Mouse (Mus musculus): ENCODE results near the gene Gm37240. TPM values are rescaled to one million over a fixed set of nuclear protein-coding genes. Genes with fewer than 3 reads are reported as not detected.

Gm37240 gene
- polyA plus RNA-seq, 1 experiment from 2014 or later: 8.9 TPM

- H3K27ac ChIP-seq: no peak overlapping the region
- 0 out of 2 replicates have a peak, but pooled peaks cover 8% of the 10 kb centered on the region for H3K9me3 ChIP-seq (replicated peaks)
- H3K36me3 ChIP-seq: no peaks in the 10 kb centered on the region
- no peak overlapping the region for H3K9ac ChIP-seq
- H3K4me1 ChIP-seq: no peaks in the 10 kb centered on the region
- H3K4me2 ChIP-seq: no peak overlapping the region
- ATAC-seq (replicated peaks; ENCODE audit: low FRiP score): peak; percentile 89
- 53% methylated on average over 9 of the region's 9 CpGs for WGBS
- H3K27me3 ChIP-seq: no peaks in the 10 kb centered on the region
- H3K4me3 ChIP-seq (replicated peaks): no peak overlapping the region
These were observed 1277.1 kb downstream of the Gm37240 start for GRCm38 (mm10) chr3:84610183-84610710.

- no peaks in the 10 kb centered on the region for H3K4me1 ChIP-seq
- WGBS: 82% methylated on average over 7 of the region's 9 CpGs
- H3K36me3 ChIP-seq: no peaks in the 10 kb centered on the region
- no peak for ATAC-seq (replicated peaks; ENCODE audit: low FRiP score)
- no peak overlapping the region for H3K9ac ChIP-seq
- H3K4me2 ChIP-seq: no peak overlapping the region
- H3K4me3 ChIP-seq (replicated peaks): no peak overlapping the region
- 0 out of 2 replicates have a peak overlapping the region, but pooled peaks have one; percentile 1 for H3K27ac ChIP-seq
- H3K27me3 ChIP-seq: no peaks in the 10 kb centered on the region
- H3K9me3 ChIP-seq (replicated peaks): 0 out of 2 replicates have a peak, but pooled peaks cover 9% of the 10 kb centered on the region
These were observed 1284.1 kb downstream of the Gm37240 start for GRCm38 (mm10) chr3:84603212-84603611.

- Histone ChIP-seq H3K4me1 (no peaks in the 10 kb centered on the region), H3K27ac (no peak overlapping the region), H3K9ac (no peak overlapping the region), H3K36me3 (no peaks in the 10 kb centered on the region), H3K27me3 (no peaks in the 10 kb centered on the region), H3K4me3 (replicated peaks) (no peak overlapping the region), H3K4me2 (no peak overlapping the region), H3K9me3 (replicated peaks) (0 out of 2 replicates have a peak, but pooled peaks cover 9% of the 10 kb centered on the region)
- 100% methylated on average over 2 of the region's 2 CpGs for WGBS
- ATAC-seq (replicated peaks; ENCODE audit: low FRiP score): no peak
These were observed 1284.6 kb downstream of the Gm37240 start for GRCm38 (mm10) chr3:84602759-84603158.

- no peak overlapping the region for H3K9ac ChIP-seq
- no peak for ATAC-seq (replicated peaks; ENCODE audit: low FRiP score)
- 0 out of 2 replicates have a peak, but pooled peaks cover 9% of the 10 kb centered on the region for H3K9me3 ChIP-seq (replicated peaks)
- 76% methylated on average over 9 of the region's 9 CpGs for WGBS
- H3K4me3 ChIP-seq (replicated peaks): no peak overlapping the region
- no peaks in the 10 kb centered on the region for H3K36me3 ChIP-seq
- no peak overlapping the region for H3K4me2 ChIP-seq
- no peaks in the 10 kb centered on the region for H3K4me1 ChIP-seq
- H3K27me3 ChIP-seq: no peaks in the 10 kb centered on the region
- H3K27ac ChIP-seq: no peak overlapping the region
These were observed 1285.3 kb downstream of the Gm37240 start for GRCm38 (mm10) chr3:84601870-84602495.

- WGBS: 87% methylated on average over 6 of the region's 6 CpGs
These were observed 1288.6 kb downstream of the Gm37240 start for GRCm38 (mm10) chr3:84598756-84599155.

GRCm38 (mm10) chr3:84597996-84598734, 1289.2 kb downstream of the Gm37240 start:
- peaks cover 4% of the 10 kb centered on the region; the same call in 1 of the 2 replicates for H3K27me3 ChIP-seq
- no peak overlapping the region for H3K27ac ChIP-seq
- no peaks in the 10 kb centered on the region for H3K36me3 ChIP-seq
- H3K9me3 ChIP-seq (replicated peaks): no peaks in the 10 kb centered on the region
- WGBS: 82% methylated on average over 6 of the region's 6 CpGs
- no peak overlapping the region for H3K9ac ChIP-seq
- ATAC-seq (replicated peaks; ENCODE audit: low FRiP score): no peak
- H3K4me1 ChIP-seq: peaks cover 4% of the 10 kb centered on the region; the same call in 1 of the 2 replicates
- no peak overlapping the region for H3K4me2 ChIP-seq
- no peak overlapping the region for H3K4me3 ChIP-seq (replicated peaks)

More at GRCm38 (mm10) chr3:84598756-84599155, 1288.6 kb downstream of the Gm37240 start:
- H3K4me2 ChIP-seq: no peak overlapping the region
- H3K27me3 ChIP-seq: peaks cover 4% of the 10 kb centered on the region; the same call in 1 of the 2 replicates
- H3K36me3 ChIP-seq: no peaks in the 10 kb centered on the region
- no peak for ATAC-seq (replicated peaks; ENCODE audit: low FRiP score)
- no peaks in the 10 kb centered on the region for H3K9me3 ChIP-seq (replicated peaks)
- peaks cover 4% of the 10 kb centered on the region; the same call in 1 of the 2 replicates for H3K4me1 ChIP-seq
- no peak overlapping the region for H3K9ac ChIP-seq
- H3K27ac ChIP-seq: no peak overlapping the region
- no peak overlapping the region for H3K4me3 ChIP-seq (replicated peaks)

- peaks cover 4% of the 10 kb centered on the region; the same call in 1 of the 2 replicates for H3K4me1 ChIP-seq
- H3K4me2 ChIP-seq: peak overlapping the region; percentile 64
- no peaks in the 10 kb centered on the region for H3K36me3 ChIP-seq
- H3K4me3 ChIP-seq (replicated peaks): peak overlapping the region; percentile 43
- ATAC-seq (replicated peaks; ENCODE audit: low FRiP score): no peak
- no peak overlapping the region for H3K9ac ChIP-seq
- H3K27ac ChIP-seq: no peak overlapping the region
- 44% methylated on average over 5 of the region's 5 CpGs for WGBS
- H3K27me3 ChIP-seq: peaks cover 4% of the 10 kb centered on the region; the same call in 1 of the 2 replicates
- no peaks in the 10 kb centered on the region for H3K9me3 ChIP-seq (replicated peaks)
These were observed 1291.6 kb downstream of the Gm37240 start for GRCm38 (mm10) chr3:84595677-84596234.

- peak overlapping the region; percentile 32; the same call in 1 of the 2 replicates for H3K9ac ChIP-seq
- H3K4me3 ChIP-seq (replicated peaks): peak overlapping the region; percentile 43
- no peak overlapping the region for H3K27ac ChIP-seq
- H3K9me3 ChIP-seq (replicated peaks): no peaks in the 10 kb centered on the region
- no peak for ATAC-seq (replicated peaks; ENCODE audit: low FRiP score)
- WGBS: 5% methylated on average over 23 of the region's 23 CpGs
- peaks cover 4% of the 10 kb centered on the region; the same call in 1 of the 2 replicates for H3K4me1 ChIP-seq
- peaks cover 4% of the 10 kb centered on the region; the same call in 1 of the 2 replicates for H3K27me3 ChIP-seq
- no peaks in the 10 kb centered on the region for H3K36me3 ChIP-seq
- H3K4me2 ChIP-seq: peak overlapping the region; percentile 64
These were observed 1292.2 kb downstream of the Gm37240 start for GRCm38 (mm10) chr3:84594894-84595676.

- no peaks in the 10 kb centered on the region for H3K36me3 ChIP-seq
- H3K4me2 ChIP-seq: no peak within 1 kb of the TSS
- ATAC-seq (replicated peaks; ENCODE audit: low FRiP score): no peak
- H3K4me1 ChIP-seq: peaks cover 4% of the 10 kb centered on the region; the same call in 1 of the 2 replicates
- H3K9me3 ChIP-seq (replicated peaks): no peaks in the 10 kb centered on the region
- H3K27ac ChIP-seq: no peak within 1 kb of the TSS
- no peak within 1 kb of the TSS for H3K9ac ChIP-seq
- no peak within 1 kb of the TSS for H3K4me3 ChIP-seq (replicated peaks)
- peaks cover 4% of the 10 kb centered on the region; the same call in 1 of the 2 replicates for H3K27me3 ChIP-seq
- WGBS: 88% methylated on average over 2 of the region's 2 CpGs
These were observed 1294.0 kb downstream of the Gm37240 start, which contains the start of gene Tigd4 for GRCm38 (mm10) chr3:84593274-84593673. Tigd4 (plus strand) TSS chr3:84593574.

- Histone ChIP-seq H3K9me3 (replicated peaks) (no peaks in the 10 kb centered on the region), H3K36me3 (no peaks in the 10 kb centered on the region), H3K27me3 (no peaks in the 10 kb centered on the region), H3K4me2 (no peak overlapping the region), H3K4me1 (0 out of 2 replicates have a peak, but pooled peaks cover 3% of the 10 kb centered on the region), H3K27ac (no peak overlapping the region), H3K4me3 (replicated peaks) (no peak overlapping the region), H3K9ac (no peak overlapping the region)
- no peak for ATAC-seq (replicated peaks; ENCODE audit: low FRiP score)
- WGBS: 45% methylated on average over 5 of the region's 5 CpGs
These were observed 1300.6 kb downstream of the Gm37240 start for GRCm38 (mm10) chr3:84586736-84587135.

- no peaks in the 10 kb centered on the region for H3K27me3 ChIP-seq
- no peak for ATAC-seq (replicated peaks; ENCODE audit: low FRiP score)
These were observed 1304.4 kb downstream of the Gm37240 start for GRCm38 (mm10) chr3:84582913-84583276.

More at GRCm38 (mm10) chr3:84582913-84583276, 1304.4 kb downstream of the Gm37240 start:
- Histone ChIP-seq H3K4me2 (peak overlapping the region; percentile 68), H3K9ac (peak overlapping the region; percentile 76), H3K4me1 (peaks cover 20% of the 10 kb centered on the region), H3K36me3 (no peaks in the 10 kb centered on the region), H3K27ac (peak overlapping the region; percentile 97), H3K4me3 (replicated peaks) (peak overlapping the region; percentile 80), H3K9me3 (replicated peaks) (no peaks in the 10 kb centered on the region)
- WGBS: under 1% methylated on average over 23 of the region's 27 CpGs
